Mouse (Mus musculus): ENCODE data around the gene Iqgap1. TPM values are rescaled to one million over a fixed set of nuclear protein-coding genes. Genes with fewer than 3 reads are reported as not detected.
"Not testable (repeated sequence)": the region's sequence is repeated elsewhere in the genome, so short reads cannot be mapped to it uniquely, and the experiment has no call there.

Iqgap1 gene
- polyA plus RNA-seq, 1 experiment from 2014 or later = 19.4 TPM

- H3K36me3 ChIP-seq = peaks cover 57% of the 10 kb centered on the region
- WGBS (ENCODE audit: insufficient replicate concordance) = 85% methylated on average over 10 of the region's 10 CpGs
- not testable (repeated sequence) for ATAC-seq; H3K9me3 ChIP-seq (replicated peaks); H3K4me2 ChIP-seq; H3K27ac ChIP-seq; H3K27me3 ChIP-seq (replicated peaks); H3K4me3 ChIP-seq; H3K4me1 ChIP-seq; H3K9ac ChIP-seq
Observed at GRCm38 (mm10) chr7:80749109-80749508, 76.7 kb downstream of the Iqgap1 start.

GRCm38 (mm10) chr7:80747371-80747770 is 78.4 kb downstream of the Iqgap1 start:
- peaks cover 67% of the 10 kb centered on the region for H3K36me3 ChIP-seq
- no peaks in the 10 kb centered on the region for H3K9me3 ChIP-seq (replicated peaks)
- no peak overlapping the region for H3K27ac ChIP-seq
- H3K27me3 ChIP-seq (replicated peaks) = no peaks in the 10 kb centered on the region
- 77% methylated on average over 7 of the region's 7 CpGs for WGBS (ENCODE audit: insufficient replicate concordance)
- no peak overlapping the region for H3K4me2 ChIP-seq
- H3K9ac ChIP-seq = no peak overlapping the region
- no peak for ATAC-seq
- no peak overlapping the region for H3K4me3 ChIP-seq
- H3K4me1 ChIP-seq = no peaks in the 10 kb centered on the region

- no peaks in the 10 kb centered on the region for H3K9me3 ChIP-seq (replicated peaks)
- H3K27me3 ChIP-seq (replicated peaks) = no peaks in the 10 kb centered on the region
- no peaks in the 10 kb centered on the region for H3K4me1 ChIP-seq
- H3K4me2 ChIP-seq = no peak overlapping the region
- peaks cover 62% of the 10 kb centered on the region for H3K36me3 ChIP-seq
- H3K27ac ChIP-seq = no peak overlapping the region
- WGBS (ENCODE audit: insufficient replicate concordance) = 64% methylated on average over 5 of the region's 5 CpGs
- no peak for ATAC-seq
- no peak overlapping the region for H3K9ac ChIP-seq
- H3K4me3 ChIP-seq = no peak overlapping the region
Observed at GRCm38 (mm10) chr7:80746166-80746761, 79.5 kb downstream of the Iqgap1 start.

DNA sequence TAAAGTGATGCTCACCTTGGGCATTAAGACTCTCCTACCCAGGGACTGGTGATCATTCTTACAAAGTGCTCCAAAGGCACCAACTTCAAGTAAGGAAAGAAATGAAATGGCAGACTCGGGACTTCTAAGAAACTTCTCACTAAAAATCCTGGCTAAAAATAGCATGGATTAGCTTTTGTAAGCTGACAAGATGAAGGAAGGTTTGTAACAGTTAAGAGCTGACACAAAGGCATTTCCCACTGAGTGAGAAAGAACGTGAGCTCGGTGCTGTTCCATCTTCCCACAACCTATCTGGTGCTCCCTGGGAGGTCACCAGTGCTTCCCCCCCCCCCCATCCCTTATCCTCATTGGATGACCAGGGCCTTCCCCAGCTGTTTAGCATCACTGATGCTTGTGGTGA is 80.0 kb downstream of the Iqgap1 start:
- Histone ChIP-seq H3K9ac (no peak overlapping the region), H3K4me2 (no peak overlapping the region), H3K4me3 (no peak overlapping the region), H3K4me1 (no peaks in the 10 kb centered on the region), H3K36me3 (peaks cover 58% of the 10 kb centered on the region), H3K27ac (no peak overlapping the region), H3K27me3 (replicated peaks) (no peaks in the 10 kb centered on the region), H3K9me3 (replicated peaks) (no peaks in the 10 kb centered on the region)
- no peak for ATAC-seq
- WGBS (ENCODE audit: insufficient replicate concordance) = 62% methylated on average over 3 of the region's 3 CpGs

- no peaks in the 10 kb centered on the region for H3K9me3 ChIP-seq (replicated peaks)
- ATAC-seq = no peak
- H3K36me3 ChIP-seq = peaks cover 57% of the 10 kb centered on the region
- no peak overlapping the region for H3K4me2 ChIP-seq
- no peak overlapping the region for H3K4me3 ChIP-seq
- no peaks in the 10 kb centered on the region for H3K27me3 ChIP-seq (replicated peaks)
- 68% methylated on average over 9 of the region's 9 CpGs for WGBS (ENCODE audit: insufficient replicate concordance)
- no peak overlapping the region for H3K27ac ChIP-seq
- H3K9ac ChIP-seq = no peak overlapping the region
- no peaks in the 10 kb centered on the region for H3K4me1 ChIP-seq
Observed at GRCm38 (mm10) chr7:80745250-80745649, 80.5 kb downstream of the Iqgap1 start.

DNA sequence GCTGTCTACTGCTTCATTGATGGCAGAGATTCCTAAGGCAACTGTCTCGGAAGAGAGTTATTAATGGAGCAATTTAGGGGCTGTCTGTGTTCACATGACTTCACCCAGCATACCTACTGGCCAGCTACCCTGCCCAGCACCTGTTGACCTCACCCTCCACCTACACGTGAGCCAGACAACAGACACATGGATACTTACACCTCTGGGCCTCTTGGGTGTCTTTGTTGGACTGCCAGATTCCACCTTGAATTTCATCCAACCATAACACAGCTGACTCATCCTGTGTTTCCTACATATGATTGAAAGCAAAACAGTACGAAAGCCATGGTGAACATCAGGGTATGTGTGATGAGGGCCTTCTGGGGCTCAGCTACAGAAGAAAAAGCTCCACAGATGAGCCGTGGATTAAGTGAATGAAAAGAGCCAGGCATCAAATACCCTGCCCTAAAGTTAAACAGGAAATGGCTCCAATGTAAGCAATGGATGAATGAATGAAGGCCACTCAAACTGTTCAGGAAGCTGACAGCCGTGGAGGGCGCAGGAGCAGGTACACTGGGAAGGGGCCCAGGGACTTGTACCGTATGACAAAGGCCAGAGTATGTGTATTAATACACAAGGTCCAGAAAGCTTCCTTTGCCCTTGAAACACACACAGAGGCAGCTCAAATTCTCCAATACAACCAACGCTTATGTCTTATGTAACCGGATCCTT is 81.7 kb downstream of the Iqgap1 start:
- H3K9me3 ChIP-seq (replicated peaks) = no peaks in the 10 kb centered on the region
- no peak overlapping the region for H3K4me2 ChIP-seq
- peaks cover 55% of the 10 kb centered on the region for H3K36me3 ChIP-seq
- no peaks in the 10 kb centered on the region for H3K4me1 ChIP-seq
- 76% methylated on average over 9 of the region's 9 CpGs for WGBS (ENCODE audit: insufficient replicate concordance)
- no peak overlapping the region for H3K9ac ChIP-seq
- H3K27ac ChIP-seq = no peak overlapping the region
- H3K27me3 ChIP-seq (replicated peaks) = no peaks in the 10 kb centered on the region
- ATAC-seq = no peak
- no peak overlapping the region for H3K4me3 ChIP-seq

- 78% methylated on average over 3 of the region's 3 CpGs for WGBS (ENCODE audit: insufficient replicate concordance)
- no peak overlapping the region for H3K9ac ChIP-seq
- peaks cover 55% of the 10 kb centered on the region for H3K36me3 ChIP-seq
- no peak overlapping the region for H3K4me2 ChIP-seq
- no peak for ATAC-seq
- H3K9me3 ChIP-seq (replicated peaks) = no peaks in the 10 kb centered on the region
- H3K4me3 ChIP-seq = no peak overlapping the region
- H3K4me1 ChIP-seq = no peaks in the 10 kb centered on the region
- no peaks in the 10 kb centered on the region for H3K27me3 ChIP-seq (replicated peaks)
- no peak overlapping the region for H3K27ac ChIP-seq
Observed at GRCm38 (mm10) chr7:80742671-80743070, 83.1 kb downstream of the Iqgap1 start.

DNA sequence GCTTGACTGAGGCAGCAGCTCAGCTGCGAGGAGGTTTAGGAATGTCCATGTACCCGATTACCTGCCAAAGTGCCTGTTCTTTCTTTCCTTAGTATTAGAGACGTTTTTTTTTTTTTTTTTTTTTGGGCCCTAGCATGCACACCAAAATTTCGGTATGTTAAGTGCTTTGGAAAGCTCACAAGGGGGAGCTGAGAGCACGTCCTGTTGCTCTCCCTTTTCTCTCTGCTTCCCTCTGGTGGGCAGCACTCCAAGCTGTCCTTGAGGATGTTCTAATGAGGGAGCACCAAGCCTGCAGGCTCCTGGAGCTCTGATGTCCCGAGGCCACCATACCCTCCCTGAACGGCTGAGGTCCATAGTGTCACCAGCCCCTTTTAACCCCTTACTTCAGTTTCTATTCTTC is 84.8 kb downstream of the Iqgap1 start:
- Histone ChIP-seq H3K9ac (no peak overlapping the region), H3K36me3 (peaks cover 64% of the 10 kb centered on the region), H3K27ac (no peak overlapping the region), H3K4me1 (no peaks in the 10 kb centered on the region; the same call in 1 of the 2 replicates), H3K4me2 (no peak overlapping the region), H3K4me3 (no peak overlapping the region), H3K27me3 (replicated peaks) (no peaks in the 10 kb centered on the region), H3K9me3 (replicated peaks) (no peaks in the 10 kb centered on the region)
- 36% methylated on average over 7 of the region's 7 CpGs for WGBS (ENCODE audit: insufficient replicate concordance)
- no peak for ATAC-seq

GRCm38 (mm10) chr7:80736199-80736598 is 89.6 kb downstream of the Iqgap1 start:
- H3K27me3 ChIP-seq (replicated peaks) = no peaks in the 10 kb centered on the region
- H3K4me2 ChIP-seq = no peak overlapping the region
- no peaks in the 10 kb centered on the region for H3K9me3 ChIP-seq (replicated peaks)
- H3K36me3 ChIP-seq = peaks cover 66% of the 10 kb centered on the region
- 65% methylated on average over 10 of the region's 10 CpGs for WGBS (ENCODE audit: insufficient replicate concordance)
- H3K4me1 ChIP-seq = no peaks in the 10 kb centered on the region; the same call in 1 of the 2 replicates
- H3K4me3 ChIP-seq = no peak overlapping the region
- H3K27ac ChIP-seq = no peak overlapping the region
- no peak overlapping the region for H3K9ac ChIP-seq
- no peak for ATAC-seq

GRCm38 (mm10) chr7:80732986-80733385 is 92.8 kb downstream of the Iqgap1 start:
- peaks cover 10% of the 10 kb centered on the region for H3K4me1 ChIP-seq
- H3K9ac ChIP-seq = no peak overlapping the region
- no peaks in the 10 kb centered on the region for H3K9me3 ChIP-seq (replicated peaks)
- no peak for ATAC-seq
- no peak overlapping the region for H3K4me2 ChIP-seq
- 85% methylated on average over 11 of the region's 11 CpGs for WGBS (ENCODE audit: insufficient replicate concordance)
- H3K27me3 ChIP-seq (replicated peaks) = no peaks in the 10 kb centered on the region
- peaks cover 64% of the 10 kb centered on the region for H3K36me3 ChIP-seq
- no peak overlapping the region for H3K4me3 ChIP-seq
- no peak overlapping the region for H3K27ac ChIP-seq

DNA sequence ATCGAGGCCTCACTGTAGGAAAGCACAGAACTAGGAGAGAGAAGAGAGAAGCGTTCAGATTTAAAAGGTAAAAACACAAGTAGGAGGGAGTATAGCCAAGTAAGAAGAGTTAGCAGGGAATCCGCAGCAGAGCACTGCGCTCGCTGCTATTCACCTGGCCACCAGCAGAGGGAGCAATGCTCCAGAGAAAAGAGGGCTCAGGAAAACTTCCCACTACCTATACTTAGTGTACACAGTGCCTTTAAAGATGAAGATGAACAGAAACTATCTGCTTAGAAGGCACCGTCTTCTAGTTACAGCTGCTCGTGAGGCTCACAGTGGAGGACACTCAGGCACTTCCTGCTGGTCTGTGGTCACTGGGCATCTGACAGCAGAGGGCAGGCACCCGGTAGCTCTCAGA is 96.1 kb downstream of the Iqgap1 start:
- 26% methylated on average over 8 of the region's 8 CpGs for WGBS (ENCODE audit: insufficient replicate concordance)
- H3K27me3 ChIP-seq (replicated peaks) = no peaks in the 10 kb centered on the region
- H3K36me3 ChIP-seq = peaks cover 66% of the 10 kb centered on the region

DNA sequence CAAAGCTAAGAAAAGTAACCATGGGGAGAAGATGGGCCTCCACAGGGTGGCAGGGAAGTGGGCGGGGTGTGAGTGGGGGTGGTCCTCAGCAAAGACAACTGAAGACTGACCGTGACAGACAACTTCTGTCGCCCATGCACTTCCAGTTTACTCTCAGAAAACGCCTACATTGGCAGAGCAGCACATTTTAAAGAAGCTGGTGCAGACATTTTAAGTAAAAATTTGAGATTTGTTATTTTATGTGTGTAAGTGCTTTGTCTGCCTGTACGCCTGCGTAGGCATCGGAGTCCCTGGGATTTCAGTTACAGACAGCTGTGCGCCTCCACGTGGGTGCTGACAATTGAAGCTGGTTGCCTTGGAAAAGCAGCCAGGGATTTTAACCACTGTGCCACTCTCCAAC is 104.7 kb downstream of the Iqgap1 start:
- no peak overlapping the region for H3K4me2 ChIP-seq
- no peak overlapping the region for H3K9ac ChIP-seq
- H3K4me3 ChIP-seq = no peak overlapping the region
- no peaks in the 10 kb centered on the region for H3K9me3 ChIP-seq (replicated peaks)
- WGBS (ENCODE audit: insufficient replicate concordance) = 63% methylated on average over 9 of the region's 9 CpGs
- peaks cover 73% of the 10 kb centered on the region for H3K36me3 ChIP-seq
- 0 out of 2 replicates have a peak overlapping the region, but pooled peaks have one; percentile 14 for H3K27ac ChIP-seq
- H3K27me3 ChIP-seq (replicated peaks) = no peaks in the 10 kb centered on the region
- no peak for ATAC-seq
- peaks cover 53% of the 10 kb centered on the region for H3K4me1 ChIP-seq

More for the DNA sequence above, 96.1 kb downstream of the Iqgap1 start:
- Histone ChIP-seq H3K27ac (no peak overlapping the region), H3K9ac (no peak overlapping the region), H3K9me3 (replicated peaks) (no peaks in the 10 kb centered on the region), H3K4me2 (no peak overlapping the region), H3K4me3 (no peak overlapping the region), H3K4me1 (peaks cover 10% of the 10 kb centered on the region)
- ATAC-seq = no peak
